Mouse (Mus musculus) heart, postnatal 0 days (tissue): Measurements from ENCODE around the gene Dnajc3.

ENCODE experiments used
- CTCF ChIP-seq: IDR thresholded peaks from 2 replicates; pipeline ENCODE4 v1.5.1; 2016; ENCODE audit warnings: antibody characterized with exemption, control low read depth, low read depth
- EP300 ChIP-seq: IDR thresholded peaks from 2 replicates; pipeline ENCODE4 v1.6.1; 2016; ENCODE audit warnings: antibody characterized with exemption, low read depth

DNA sequence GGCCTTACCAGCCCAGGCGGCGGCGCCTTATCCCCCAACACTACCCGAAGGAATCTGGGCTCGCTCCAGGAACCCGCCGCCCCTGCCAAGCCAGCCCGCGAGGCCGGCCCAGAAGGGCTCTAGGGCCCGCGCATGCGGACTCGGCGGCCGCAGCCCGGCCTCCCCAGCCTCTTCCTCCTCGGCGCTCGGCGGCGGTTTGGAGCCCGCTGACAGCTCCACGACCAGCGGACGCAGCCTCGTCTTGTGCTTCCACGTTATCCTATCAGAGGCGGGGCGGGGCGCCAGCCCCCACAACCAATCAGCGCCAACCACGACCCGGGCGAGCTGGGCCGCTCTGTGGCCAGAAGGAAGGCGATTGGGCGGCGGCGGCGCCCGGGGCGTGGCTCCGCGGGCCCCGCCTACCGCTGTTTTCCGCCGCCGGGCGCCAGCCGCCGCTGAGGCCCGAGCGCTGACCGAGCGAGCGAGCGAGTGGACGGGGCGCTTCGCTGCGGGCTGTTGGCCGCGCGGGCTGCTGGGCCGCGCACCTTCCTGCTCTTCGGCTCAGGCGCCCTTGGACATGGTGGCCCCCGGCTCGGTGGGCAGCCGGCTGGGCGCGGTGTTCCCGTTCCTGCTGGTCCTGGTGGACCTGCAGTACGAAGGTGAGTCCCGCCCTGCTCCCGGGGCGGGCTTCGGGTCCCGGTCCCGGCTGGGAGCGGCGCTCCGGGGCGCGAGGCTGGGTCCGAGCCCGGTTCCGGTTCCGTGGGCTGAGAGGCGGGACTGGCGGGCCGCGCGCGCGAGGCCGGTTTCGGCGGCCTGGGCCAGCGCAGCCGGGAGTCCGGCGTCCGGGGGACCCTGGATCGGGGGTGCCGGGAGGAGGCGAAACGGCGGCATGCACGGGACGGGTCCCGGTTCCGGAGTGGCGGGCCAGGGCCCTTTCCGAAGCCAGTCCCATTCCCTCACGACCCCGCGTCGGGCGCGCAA is at the start of gene Dnajc3:
- TF ChIP-seq EP300 (no peak; the same call in 1 of the 2 replicates), CTCF (no peak)
